Mouse (Mus musculus) left cerebral cortex, adult 9 months (tissue): ENCODE measurements around the gene Krt36.

Source experiments
- DNase-seq, 2 experiments: peaks; one replicate each; pipeline ENCODE4 v3.0.0; 2022; ENCODE audit warnings: low spot score in 2 of 2

Krt36 gene

DNA sequence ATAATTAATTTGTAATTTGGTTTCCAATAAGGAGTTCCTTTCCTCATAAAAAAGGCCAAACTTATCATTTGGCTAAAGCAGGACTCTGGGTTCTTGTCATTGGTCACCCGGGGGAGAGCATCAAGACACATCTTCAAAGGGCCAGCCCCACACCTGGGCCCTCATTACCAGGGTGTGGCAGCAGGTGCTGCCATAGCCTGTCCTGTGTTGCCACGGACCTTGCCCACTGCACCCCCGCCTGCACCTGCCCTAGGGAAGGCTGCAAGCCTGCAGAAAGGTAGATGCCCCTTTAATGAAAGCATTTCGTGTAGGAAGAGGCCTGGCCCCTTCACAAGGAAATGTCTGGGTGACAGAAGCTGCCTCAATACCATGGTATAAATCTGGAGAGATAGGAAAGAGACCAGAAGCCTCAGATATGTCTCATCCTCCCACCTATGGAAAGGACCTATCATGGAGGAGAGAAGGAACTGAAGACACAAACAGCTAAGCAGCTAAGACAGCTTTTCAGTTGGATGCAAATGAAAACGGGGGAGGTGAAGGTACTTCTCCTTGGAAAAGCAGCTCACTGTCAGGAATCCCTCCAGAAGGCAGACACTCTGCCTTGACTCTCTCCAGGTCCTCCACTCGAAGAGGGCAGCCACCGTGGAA is 16.9 kb downstream of the Krt36 start:
- DNase-seq: peak in 1 of 2 experiments; percentile 13

DNA sequence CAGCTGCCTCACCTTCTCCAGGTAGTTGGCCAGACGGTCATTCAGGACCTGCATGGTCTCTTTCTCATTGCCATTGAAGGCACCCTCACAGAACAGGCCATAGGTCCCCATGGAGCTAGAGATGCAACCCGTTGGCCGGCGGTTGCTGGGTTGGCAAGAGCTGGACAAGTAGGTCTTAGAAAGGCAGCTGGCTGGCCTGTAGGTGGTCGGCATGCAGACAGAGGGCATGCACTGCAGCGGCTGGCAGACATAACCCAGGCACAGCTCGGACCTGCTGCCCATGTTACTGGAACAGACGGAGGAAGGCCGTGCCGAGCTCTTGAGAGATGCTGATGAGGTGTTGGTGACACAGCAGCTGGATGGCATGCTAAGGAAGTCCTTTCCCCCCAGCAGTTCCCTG is 17.6 kb downstream of the Krt36 start, which contains the start of gene Krt32:
Gene Krt32 (minus strand): TSS at position 366 of the 400 bp plus-strand sequence.
- DNase-seq: no peak

DNA sequence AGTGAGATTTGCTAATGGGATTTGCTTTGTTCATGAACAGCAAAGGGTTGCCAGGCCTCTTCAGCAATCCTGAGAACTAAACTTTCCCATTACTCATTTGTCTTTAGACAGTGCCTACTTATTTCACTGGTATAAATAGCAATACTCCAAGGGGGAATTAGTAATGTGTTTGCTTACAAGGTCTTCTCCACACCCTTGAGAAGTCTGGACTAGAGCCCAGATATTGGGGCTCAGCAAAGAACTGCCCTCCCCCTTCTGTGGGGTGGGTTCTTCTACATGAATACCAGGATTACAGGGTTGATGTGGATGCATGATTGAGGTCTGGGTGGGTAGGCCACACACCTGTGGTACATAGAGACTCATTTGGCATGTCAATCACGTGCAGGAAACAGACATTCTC is 31.6 kb downstream of the Krt36 start:
- no peak for DNase-seq

DNA sequence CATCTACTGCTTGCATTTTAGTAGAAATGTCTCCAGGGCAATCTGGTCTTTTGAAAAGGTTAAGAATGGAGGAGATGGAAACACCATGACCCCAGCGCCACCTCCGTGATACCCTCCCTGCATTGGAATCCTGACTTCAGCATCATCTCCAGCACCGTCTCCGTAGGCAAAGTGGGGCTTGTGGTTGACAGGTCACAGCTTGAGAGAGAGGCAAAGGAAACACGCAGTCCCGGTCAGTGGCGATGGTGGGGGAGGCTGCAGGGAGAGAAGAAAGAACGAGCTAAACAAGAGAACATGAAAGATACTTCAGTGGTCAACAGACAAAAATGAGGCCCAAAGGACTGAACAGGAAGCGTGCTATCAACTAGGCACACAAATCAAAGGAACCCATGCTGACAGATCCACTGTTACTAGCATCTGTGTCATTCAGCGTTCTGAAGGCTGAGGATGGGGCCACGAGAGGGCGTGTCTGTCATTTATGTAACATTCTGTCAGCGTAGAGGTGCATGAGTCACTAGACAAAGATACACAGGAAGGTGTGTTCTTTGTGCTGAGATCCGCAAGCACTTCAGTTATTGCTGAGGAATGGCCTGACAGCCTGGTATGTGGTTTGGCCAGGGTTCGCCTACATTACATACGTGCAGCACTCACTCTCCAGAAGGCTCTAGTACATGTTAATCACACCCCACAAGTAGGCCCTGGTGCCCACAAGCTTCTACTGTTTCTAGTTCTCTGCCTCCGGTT is 38.0 kb downstream of the Krt36 start:
- no peak for DNase-seq

DNA sequence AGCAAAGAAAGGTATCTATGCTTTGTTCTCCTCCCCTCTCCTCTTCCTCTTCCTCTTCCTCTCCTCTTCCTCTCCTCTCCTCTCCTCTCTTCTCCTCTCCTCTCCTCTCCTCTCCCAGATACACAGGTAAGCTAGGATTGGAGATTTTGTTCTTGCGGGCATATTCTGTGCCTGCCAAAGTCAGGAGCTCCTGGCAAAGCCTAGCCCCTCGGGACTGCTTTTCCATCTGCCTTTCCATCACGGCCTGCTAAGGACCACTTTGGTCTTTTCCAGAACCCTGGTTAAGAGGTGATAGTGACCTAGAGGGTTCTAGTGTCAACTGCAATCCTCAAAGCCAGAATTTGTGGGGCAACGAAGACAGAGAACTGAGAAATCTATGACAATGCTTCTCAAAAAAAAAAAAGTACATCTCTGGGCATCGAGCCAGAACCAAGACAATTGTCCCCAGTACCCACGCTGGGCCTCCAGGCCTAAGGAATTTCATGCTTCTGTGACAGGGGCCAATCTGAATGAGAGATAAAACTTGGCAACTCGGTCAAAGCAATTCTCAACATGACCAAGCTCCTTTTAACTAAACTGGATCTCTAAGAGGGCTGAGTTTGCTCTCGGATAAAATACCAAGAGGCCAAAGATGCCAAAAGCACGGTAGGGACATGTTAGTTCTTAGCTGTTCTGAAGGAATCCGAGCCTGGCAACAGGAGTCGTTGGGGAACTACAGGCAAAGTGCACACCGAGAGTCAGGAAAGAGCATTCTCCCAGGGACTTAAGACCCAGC is 39.0 kb downstream of the Krt36 start:
- DNase-seq: no peak

DNA sequence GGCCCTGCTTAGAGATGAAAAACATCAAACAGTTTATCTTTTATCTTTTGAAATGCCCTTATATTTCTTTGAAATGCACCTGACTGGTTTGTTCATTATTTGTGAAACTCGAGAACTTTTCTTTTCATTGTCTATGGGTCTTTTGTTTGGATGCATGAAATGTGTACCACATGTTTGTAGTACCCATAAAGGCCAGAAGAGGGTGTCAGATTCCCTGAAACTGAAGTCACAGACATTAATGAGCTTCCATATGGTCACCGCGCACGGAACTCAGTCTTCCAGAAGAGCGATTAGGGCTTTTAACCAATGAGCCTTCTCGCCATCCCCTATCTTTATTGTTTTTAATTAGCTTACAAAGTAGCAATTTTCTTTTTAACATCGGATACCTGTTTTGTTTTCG is 46.6 kb downstream of the Krt36 start:
- no peak for DNase-seq

DNA sequence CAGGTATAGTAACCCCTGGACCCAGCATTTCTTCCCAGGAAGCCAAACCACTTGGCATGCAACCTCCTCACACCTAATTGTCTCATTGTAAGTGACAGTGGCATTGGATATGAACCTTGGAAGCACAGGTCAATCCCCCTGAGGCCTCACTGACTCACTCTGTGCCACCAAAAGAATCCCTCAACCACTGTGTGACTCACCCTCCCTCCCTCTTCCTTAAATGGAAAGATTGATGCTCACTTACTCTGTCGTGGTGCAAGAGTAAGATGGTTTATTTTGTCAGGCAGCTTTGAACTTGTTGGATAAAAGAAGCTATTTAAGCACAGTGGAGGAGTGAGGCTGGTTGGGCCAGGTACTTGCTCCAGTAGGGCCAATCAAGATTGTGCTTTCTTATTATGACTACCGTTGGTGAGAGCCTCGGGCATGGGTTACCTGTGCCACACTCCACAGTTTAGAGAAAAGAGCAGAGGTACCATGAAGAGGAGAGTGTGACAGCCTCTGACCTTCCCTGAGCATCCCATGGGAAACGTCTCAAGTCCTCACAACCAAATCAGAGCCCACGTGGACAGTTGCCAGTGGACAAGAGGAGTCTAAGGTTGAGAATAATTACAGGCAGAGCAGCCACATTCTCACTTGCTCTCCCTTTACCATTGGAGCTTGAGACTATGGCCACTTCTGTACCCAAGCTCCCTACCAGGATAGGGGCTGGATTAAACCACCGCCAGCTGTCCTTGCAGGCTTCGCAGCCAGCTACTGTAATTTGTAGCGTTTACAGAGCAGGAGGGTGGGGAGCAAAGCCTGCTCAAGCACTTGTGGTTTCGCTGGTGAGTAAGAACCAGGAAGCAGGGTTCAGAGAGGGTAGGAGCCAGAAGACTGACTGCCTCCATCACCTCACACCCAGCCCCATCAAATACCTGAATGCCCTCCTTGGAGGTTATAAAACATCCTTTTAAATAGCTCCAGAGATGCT is 49.5 kb downstream of the Krt36 start:
- DNase-seq: no peak
